Mouse (Mus musculus): ENCODE data around the gene Uchl5.

DNA sequence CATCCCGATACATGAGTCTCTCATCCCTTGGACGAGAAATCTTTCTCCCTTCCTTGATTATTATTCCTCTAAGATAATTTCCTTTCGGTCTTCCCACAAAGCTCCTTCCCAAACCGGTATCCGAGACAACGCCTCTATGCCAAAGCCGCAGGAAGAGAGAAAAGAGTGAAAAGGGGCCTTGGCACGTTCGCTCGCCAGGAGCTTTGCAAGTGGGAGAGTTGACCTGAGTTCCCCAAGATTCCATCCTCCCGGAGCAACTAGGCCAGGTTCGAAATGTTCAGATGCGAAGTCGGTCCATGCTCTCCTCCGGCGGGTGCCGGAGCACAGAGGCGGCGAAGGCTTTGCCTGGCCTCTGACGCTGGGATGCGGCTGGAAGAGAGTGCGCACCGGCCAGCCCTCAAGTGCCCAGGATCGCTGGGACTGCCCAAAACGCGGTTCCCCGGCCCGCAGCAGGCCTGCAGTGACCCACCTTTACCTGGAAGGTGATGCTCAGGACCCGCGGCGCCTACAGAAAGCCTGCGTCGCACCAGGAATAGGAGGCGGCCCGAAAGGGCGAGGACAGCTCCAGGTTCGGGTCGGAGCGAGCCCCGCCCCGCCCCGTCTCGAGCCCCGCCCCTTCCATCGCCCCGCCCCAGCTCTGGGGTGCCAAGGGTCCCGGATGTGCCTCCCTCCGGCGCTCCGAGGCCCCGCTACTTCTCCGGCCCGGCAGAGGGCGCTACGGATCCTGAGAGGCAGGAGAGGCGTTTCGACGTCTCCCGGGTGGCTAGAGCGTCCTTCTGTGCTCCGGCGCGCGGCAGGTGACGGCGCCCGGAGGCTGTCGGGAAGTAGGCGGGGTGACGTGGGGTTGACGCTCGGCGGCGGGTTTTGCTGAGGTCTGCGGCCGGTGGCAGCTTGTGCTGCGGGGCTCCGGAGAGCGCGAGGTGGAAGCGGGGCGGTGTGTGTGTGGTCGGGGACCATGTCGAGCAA lies at the start of gene Uchl5, which contains the start of gene Trove2:
- TF ChIP-seq CTCF (IDR thresholded peaks at IDR 0.05; ENCODE audit: low read depth): peak; percentile 97
- peak; percentile 21 for TF ChIP-seq EP300 (optimal IDR thresholded peaks at IDR 0.05)

Data from stomach, postnatal 0 days (tissue).